Mouse (Mus musculus) naive thymus-derived CD4-positive, alpha-beta T cell, adult 2 months (primary cell): ENCODE data around the gene Tlr11.

Experiments used
- DNase-seq: peaks from one replicate; pipeline ENCODE4 v3.0.0-alpha.2; 2011; ENCODE audit warnings: low read depth

Gene Tlr11

GRCm38 (mm10) chr14:50357593-50357992, at the start of gene Tlr11:
Gene Tlr11 (plus strand): TSS chr14:50357914.
- DNase-seq = no peak

GRCm38 (mm10) chr14:50326661-50327060, 31.1 kb upstream of the Tlr11 start, which contains the start of gene Olfr734:
Gene Olfr734 (minus strand): TSS chr14:50326761.
- no peak for DNase-seq

DNA sequence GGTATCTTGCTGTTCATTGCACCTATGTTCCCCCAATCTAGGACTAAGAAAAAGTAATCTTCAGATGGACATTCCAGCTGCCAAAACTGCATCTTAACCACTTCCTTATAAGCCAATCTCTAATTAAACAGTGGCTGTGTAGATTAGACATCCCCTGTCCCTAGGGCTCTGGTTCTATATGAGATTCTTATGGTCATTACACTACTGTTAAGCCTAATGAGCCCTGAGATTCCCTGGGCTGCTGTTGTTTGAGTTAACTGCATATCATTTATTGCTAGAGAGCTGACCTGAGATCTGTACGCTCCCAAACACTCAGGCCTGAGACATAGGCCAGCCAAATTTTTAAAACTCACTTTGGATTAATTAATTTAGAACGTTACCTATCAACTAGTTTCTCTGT, 8.9 kb upstream of the Tlr11 start, which contains the start of gene Olfr735:
Gene Olfr735 (minus strand): TSS at position 77 of the 400 bp plus-strand sequence.
- DNase-seq = no peak

GRCm38 (mm10) chr14:50352438-50352837, 5.3 kb upstream of the Tlr11 start:
- DNase-seq = no peak

- no peak for DNase-seq
These were observed 989 bp upstream of the Tlr11 start for GRCm38 (mm10) chr14:50356725-50357124.

DNA sequence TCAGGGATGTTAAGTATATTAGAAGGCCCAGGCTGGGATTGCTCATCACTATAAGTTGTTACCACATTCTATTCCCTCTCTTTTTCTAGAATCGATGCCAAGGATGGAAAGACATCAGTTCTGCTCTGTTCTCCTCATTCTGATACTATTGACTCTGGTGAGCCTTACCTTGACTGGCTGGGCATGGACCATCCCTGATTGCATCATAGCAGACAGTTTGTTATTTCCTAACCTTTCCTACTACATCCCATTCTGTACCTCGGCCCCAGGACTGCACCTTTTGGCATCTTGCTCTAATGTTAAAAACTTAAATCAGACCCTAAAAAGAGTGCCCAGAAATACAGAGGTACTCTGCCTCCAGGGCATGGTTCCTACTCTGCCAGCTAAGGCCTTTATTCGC, 2.8 kb downstream of the Tlr11 start:
- DNase-seq = no peak

- no peak for DNase-seq
These were observed 5.8 kb downstream of the Tlr11 start for GRCm38 (mm10) chr14:50363561-50363960.

GRCm38 (mm10) chr14:50380863-50381262, 23.1 kb downstream of the Tlr11 start, which contains the start of gene Olfr736:
Gene Olfr736 (plus strand): TSS chr14:50381163.
- no peak for DNase-seq

GRCm38 (mm10) chr14:50407268-50407667, 49.6 kb downstream of the Tlr11 start, which contains the start of gene Olfr738:
Gene Olfr738 (plus strand): TSS chr14:50407568.
- DNase-seq = no peak
